Comparison of ENCODE assay signal across 21 mouse cellular contexts in the genomic region with DNA sequence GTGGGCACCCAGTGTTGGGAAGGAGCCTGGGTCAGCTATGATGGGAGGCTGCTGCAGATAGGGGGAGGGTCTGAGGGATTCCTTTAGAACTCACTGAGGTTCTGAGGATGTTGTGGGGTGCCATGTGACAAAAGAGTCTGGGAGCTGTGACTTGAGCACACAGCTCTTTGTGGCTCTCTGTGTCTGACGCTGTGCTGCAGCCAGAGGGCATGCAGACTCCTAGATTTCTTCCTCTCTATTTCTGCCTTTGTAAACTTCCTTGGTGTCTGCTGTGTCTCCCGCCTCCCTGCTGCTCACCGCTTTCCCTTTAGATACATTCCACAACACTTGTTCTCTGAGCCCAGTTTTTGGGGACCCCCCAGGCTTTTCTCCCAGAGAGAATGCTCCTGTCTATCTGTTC.
"Had no signal": no experiment of that assay in that cellular context is flagged by ENCODE, and none has a peak within 500 bp of the region (broad histone marks: within the 10 kb centered on the region; RNA-seq: fewer than 3 reads in every experiment).

No protein-coding gene starts in this region.

- H3K4me2 ChIP-seq: limb, embryonic 13.5 days; liver, embryonic 12.5 days; liver, embryonic 15.5 days; lung, embryonic 15.5 days; midbrain, embryonic 12.5 days had no signal

- H3K27ac ChIP-seq: limb, embryonic 10.5 days; limb, embryonic 13.5 days; liver, embryonic 12.5 days; liver, embryonic 15.5 days; lung, embryonic 15.5 days; midbrain, embryonic 12.5 days had no signal

- H3K27me3 ChIP-seq: limb, embryonic 13.5 days; liver, embryonic 12.5 days; liver, embryonic 15.5 days; lung, embryonic 15.5 days had no signal

- H3K9me3 ChIP-seq: limb, embryonic 10.5 days; limb, embryonic 13.5 days; liver, embryonic 12.5 days; liver, embryonic 15.5 days; lung, embryonic 15.5 days; megakaryocyte, embryonic 14.5 days; midbrain, embryonic 12.5 days had no signal

- ATAC-seq: intestine, embryonic 16.5 days; liver, embryonic 12.5 days had no signal

- H3K4me3 ChIP-seq: limb, embryonic 10.5 days; limb, embryonic 13.5 days; liver, embryonic 12.5 days; liver, embryonic 15.5 days; lung, embryonic 15.5 days; megakaryocyte, embryonic 14.5 days; midbrain, embryonic 12.5 days; myocyte had no signal

- DNase-seq: kidney, adult 18-20 months; kidney, adult 9 months; kidney, postnatal 14 days; kidney, postnatal 4 days; layer of hippocampus, adult 9-11 months; layer of hippocampus, postnatal 36 days; liver; lung, adult 18-20 months; lung, postnatal 10 days; lung, postnatal 36 days; thymus, adult 18-20 months; thymus, postnatal 36 days had no signal

- H3K4me1 ChIP-seq: liver, embryonic 15.5 days; lung, embryonic 15.5 days had no signal

- H3K36me3 ChIP-seq: midbrain, embryonic 12.5 days had no signal

- H3K9ac ChIP-seq: limb, embryonic 13.5 days; liver, embryonic 12.5 days; liver, embryonic 15.5 days; lung, embryonic 15.5 days; midbrain, embryonic 12.5 days had no signal
